Mouse (Mus musculus): ENCODE measurements around the gene Dhx35. TPM values are rescaled to one million over a fixed set of nuclear protein-coding genes. Genes with fewer than 3 reads are reported as not detected.

The Dhx35 gene
- polyA plus RNA-seq, 1 experiment from 2014 or later, result 5.6 TPM

DNA sequence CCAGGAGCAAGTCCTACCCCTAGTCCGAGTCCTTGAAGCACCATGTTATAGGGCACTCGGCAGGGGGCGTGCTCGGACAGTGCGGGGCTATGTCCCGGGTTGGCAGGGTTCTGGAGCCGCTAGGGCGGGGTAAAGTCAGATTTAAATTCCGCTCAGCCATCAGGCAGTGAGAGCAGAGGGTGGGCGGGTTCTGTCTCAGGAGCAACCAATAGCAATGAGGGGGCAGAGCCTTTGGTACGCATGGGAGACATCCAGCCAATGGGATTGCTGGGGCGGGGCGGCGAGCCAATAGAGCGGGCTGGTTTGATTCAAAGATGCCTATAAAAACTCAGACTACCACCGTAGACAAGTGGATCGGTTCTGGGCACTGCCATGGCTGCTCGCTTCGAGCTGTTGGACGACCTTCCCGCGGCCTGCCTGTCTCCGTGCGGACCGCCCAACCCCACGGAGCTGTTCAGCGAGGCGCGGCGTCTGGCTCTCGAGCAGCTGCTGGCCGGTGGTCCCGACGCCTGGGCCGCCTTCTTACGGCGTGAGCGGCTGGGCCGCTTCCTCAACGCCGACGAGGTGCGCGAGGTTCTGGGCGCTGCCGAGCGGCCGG lies 26.8 kb upstream of the Dhx35 start, which contains the start of gene Fam83d:
Fam83d (plus strand) TSS at position 352 of the 598 bp plus-strand sequence.
- DNase-seq (ENCODE audit: low spot score) (peak; percentile 97), ATAC-seq (ENCODE audit: low FRiP score, low TSS enrichment) (peak; percentile 99)
- no peaks in the 10 kb centered on the region for H3K9me3 ChIP-seq (ENCODE audit: control insufficient read depth, low read length)
- H3K36me3 ChIP-seq (ENCODE audit: control insufficient read depth, insufficient read depth, low read length), result no peaks in the 10 kb centered on the region
- H3K4me2 ChIP-seq (replicated peaks; ENCODE audit: low read depth), result peak within 1 kb of the TSS; percentile 97
- WGBS, result under 1% methylated on average over 39 of the region's 48 CpGs
- H3K9ac ChIP-seq (ENCODE audit: low read length), result peak within 1 kb of the TSS; percentile 69
- peaks cover 10% of the 10 kb centered on the region for H3K4me1 ChIP-seq (replicated peaks; ENCODE audit: control insufficient read depth, insufficient read depth)
- no peak for TF ChIP-seq EP300 (optimal IDR thresholded peaks at IDR 0.05)
- peak; percentile 93 for TF ChIP-seq CTCF (IDR thresholded peaks at IDR 0.05; ENCODE audit: low read depth)
- no peaks in the 10 kb centered on the region for H3K27me3 ChIP-seq (ENCODE audit: control insufficient read depth, insufficient read depth, low read length)
- peak within 1 kb of the TSS; percentile 58 for H3K27ac ChIP-seq (replicated peaks)
- H3K4me3 ChIP-seq (ENCODE audit: low read depth, low read length), result peak within 1 kb of the TSS; percentile 63

GRCm38 (mm10) chr2:158768350-158768749 lies 26.3 kb upstream of the Dhx35 start:
- no peaks in the 10 kb centered on the region for H3K27me3 ChIP-seq (ENCODE audit: control insufficient read depth, insufficient read depth, low read length)
- DNase-seq (ENCODE audit: low spot score), result peak; percentile 57
- H3K9me3 ChIP-seq (ENCODE audit: control insufficient read depth, low read length), result no peaks in the 10 kb centered on the region
- no peaks in the 10 kb centered on the region for H3K36me3 ChIP-seq (ENCODE audit: control insufficient read depth, insufficient read depth, low read length)
- WGBS, result under 1% methylated on average over 37 of the region's 37 CpGs
- peak overlapping the region; percentile 97 for H3K4me2 ChIP-seq (replicated peaks; ENCODE audit: low read depth)
- H3K4me1 ChIP-seq (replicated peaks; ENCODE audit: control insufficient read depth, insufficient read depth), result peaks cover 10% of the 10 kb centered on the region
- ATAC-seq (ENCODE audit: low FRiP score, low TSS enrichment), result no peak
- H3K27ac ChIP-seq (replicated peaks), result peak overlapping the region; percentile 58
- peak overlapping the region; percentile 63 for H3K4me3 ChIP-seq (ENCODE audit: low read depth, low read length)
- TF ChIP-seq CTCF (IDR thresholded peaks at IDR 0.05; ENCODE audit: low read depth) (no peak), EP300 (optimal IDR thresholded peaks at IDR 0.05) (no peak)
- peak overlapping the region; percentile 69 for H3K9ac ChIP-seq (ENCODE audit: low read length)

DNA sequence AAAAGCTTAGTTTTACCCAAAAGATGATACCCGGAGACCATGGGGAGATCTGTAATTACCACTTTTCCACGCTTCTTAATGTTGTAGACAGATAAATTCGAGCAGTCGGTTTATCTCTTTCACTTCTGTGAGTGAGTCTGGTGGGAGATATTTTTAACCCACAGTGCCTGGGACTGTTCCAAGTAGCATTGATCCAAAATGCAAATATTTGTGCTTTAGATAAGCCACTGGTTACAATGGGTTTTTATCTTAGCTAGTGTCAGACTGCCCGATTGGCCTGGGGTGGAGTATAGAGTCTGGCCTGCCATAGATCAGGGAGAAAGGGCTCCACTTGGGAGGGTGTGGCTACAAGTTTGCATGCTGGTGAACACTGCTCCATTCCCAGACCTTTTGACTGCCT lies 25.8 kb upstream of the Dhx35 start:
- peak overlapping the region; percentile 69; the same call in 1 of the 2 replicates for H3K9ac ChIP-seq (ENCODE audit: low read length)
- H3K27me3 ChIP-seq (ENCODE audit: control insufficient read depth, insufficient read depth, low read length), result no peaks in the 10 kb centered on the region
- H3K4me2 ChIP-seq (replicated peaks; ENCODE audit: low read depth), result peak overlapping the region; percentile 97
- H3K4me3 ChIP-seq (ENCODE audit: low read depth, low read length), result peak overlapping the region; percentile 63
- 2% methylated on average over 5 of the region's 5 CpGs for WGBS
- H3K36me3 ChIP-seq (ENCODE audit: control insufficient read depth, insufficient read depth, low read length), result no peaks in the 10 kb centered on the region
- no peak overlapping the region for H3K27ac ChIP-seq (replicated peaks)
- TF ChIP-seq EP300 (optimal IDR thresholded peaks at IDR 0.05) (no peak), CTCF (IDR thresholded peaks at IDR 0.05; ENCODE audit: low read depth) (no peak)
- no peaks in the 10 kb centered on the region for H3K9me3 ChIP-seq (ENCODE audit: control insufficient read depth, low read length)
- DNase-seq (ENCODE audit: low spot score) (peak; percentile 58), ATAC-seq (ENCODE audit: low FRiP score, low TSS enrichment) (no peak)
- H3K4me1 ChIP-seq (replicated peaks; ENCODE audit: control insufficient read depth, insufficient read depth), result peaks cover 10% of the 10 kb centered on the region

- peaks cover 10% of the 10 kb centered on the region for H3K4me1 ChIP-seq (replicated peaks; ENCODE audit: control insufficient read depth, insufficient read depth)
- peak overlapping the region; percentile 63 for H3K4me3 ChIP-seq (ENCODE audit: low read depth, low read length)
- TF ChIP-seq EP300 (optimal IDR thresholded peaks at IDR 0.05), result no peak
- TF ChIP-seq CTCF (IDR thresholded peaks at IDR 0.05; ENCODE audit: low read depth), result no peak
- H3K36me3 ChIP-seq (ENCODE audit: control insufficient read depth, insufficient read depth, low read length), result no peaks in the 10 kb centered on the region
- no peaks in the 10 kb centered on the region for H3K9me3 ChIP-seq (ENCODE audit: control insufficient read depth, low read length)
- H3K4me2 ChIP-seq (replicated peaks; ENCODE audit: low read depth), result peak overlapping the region; percentile 97
- no peak overlapping the region for H3K9ac ChIP-seq (ENCODE audit: low read length)
- no peak for ATAC-seq (ENCODE audit: low FRiP score, low TSS enrichment)
- 20% methylated on average over 13 of the region's 13 CpGs for WGBS
- peak; percentile 48 for DNase-seq (ENCODE audit: low spot score)
- no peaks in the 10 kb centered on the region for H3K27me3 ChIP-seq (ENCODE audit: control insufficient read depth, insufficient read depth, low read length)
- peak overlapping the region; percentile 41 for H3K27ac ChIP-seq (replicated peaks)
These were observed 24.4 kb upstream of the Dhx35 start for GRCm38 (mm10) chr2:158770126-158770757.

DNA sequence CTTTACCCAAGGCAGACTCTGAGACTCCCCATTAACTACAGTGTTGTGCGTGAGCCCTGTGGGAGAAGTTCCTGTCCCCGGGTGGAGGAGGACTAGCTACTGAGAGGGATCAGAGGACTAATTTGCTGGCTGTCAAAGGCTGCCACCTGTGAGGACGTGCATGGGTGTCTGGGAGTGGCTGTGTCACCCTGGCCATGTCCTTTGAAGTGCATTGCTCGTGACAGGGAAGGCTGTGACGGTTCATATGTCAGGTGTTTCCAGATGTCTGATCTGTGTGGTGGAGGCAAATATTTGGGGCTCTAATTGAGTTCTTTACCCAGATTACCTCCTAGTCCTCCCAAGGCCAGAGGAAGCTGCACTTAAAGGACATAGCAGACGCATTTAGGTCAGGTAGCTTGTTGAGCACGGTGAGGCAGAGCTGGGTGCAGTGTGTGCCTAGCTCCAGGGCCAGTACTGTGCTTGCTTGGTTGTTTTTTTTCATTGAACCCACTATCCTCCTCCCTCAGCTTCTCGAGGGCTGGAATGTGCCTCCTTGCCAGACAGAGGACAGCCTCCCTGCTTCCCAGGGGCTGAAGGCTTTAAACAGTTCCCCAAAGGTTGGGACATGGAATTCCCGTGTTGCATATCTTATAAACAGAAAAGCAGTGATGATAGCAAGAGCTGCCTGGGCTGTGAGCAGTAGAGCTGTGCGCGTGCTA lies 23.4 kb upstream of the Dhx35 start:
- no peak for DNase-seq (ENCODE audit: low spot score)
- TF ChIP-seq CTCF (IDR thresholded peaks at IDR 0.05; ENCODE audit: low read depth) (no peak), EP300 (optimal IDR thresholded peaks at IDR 0.05) (no peak)
- Histone ChIP-seq H3K27me3 (ENCODE audit: control insufficient read depth, insufficient read depth, low read length) (no peaks in the 10 kb centered on the region), H3K27ac (replicated peaks) (peak overlapping the region; percentile 46), H3K9me3 (ENCODE audit: control insufficient read depth, low read length) (no peaks in the 10 kb centered on the region), H3K4me3 (ENCODE audit: low read depth, low read length) (no peak overlapping the region), H3K4me2 (replicated peaks; ENCODE audit: low read depth) (peak overlapping the region; percentile 97), H3K4me1 (replicated peaks; ENCODE audit: control insufficient read depth, insufficient read depth) (peaks cover 10% of the 10 kb centered on the region), H3K9ac (ENCODE audit: low read length) (no peak overlapping the region), H3K36me3 (ENCODE audit: control insufficient read depth, insufficient read depth, low read length) (no peaks in the 10 kb centered on the region)
- ATAC-seq (ENCODE audit: low FRiP score, low TSS enrichment), result no peak
- WGBS, result 37% methylated on average over 11 of the region's 11 CpGs

Measured in stomach, postnatal 0 days (tissue).